Mouse (Mus musculus) liver, embryonic 11.5 days (tissue): ENCODE data around the gene Poglut1. TPM values are rescaled to one million over a fixed set of nuclear protein-coding genes. Genes with fewer than 3 reads are reported as not detected.

Experiments used
- ATAC-seq: fragments of 200-750 bp; cut with Nextera tagmentation; replicated peaks from 2 replicates; pipeline ENCODE4 v1.8.0; 2017; ENCODE audit warnings: moderate number of reproducible peaks, mild to moderate bottlenecking, moderate TSS enrichment, moderate library complexity; ENCODE audit not compliant: low FRiP score
- DNase-seq: peaks from one replicate; pipeline ENCODE4 v3.0.0-alpha.2; 2017; ENCODE audit warnings: low spot score
- H3K27ac ChIP-seq: fragments of 300-500 bp; sonication (generic); 2 replicates; pipeline ENCODE4 v1.5.1; 2014; ENCODE audit warnings: mild to moderate bottlenecking, low read depth, low read length, control low read depth
- H3K27me3 ChIP-seq: fragments of 300-500 bp; sonication (generic); replicated peaks from 2 replicates; pipeline ENCODE4 v1.6.1; 2014; ENCODE audit warnings: low read length, mixed read lengths; ENCODE audit not compliant: control insufficient read depth, insufficient read depth
- H3K36me3 ChIP-seq: fragments of 300-500 bp; sonication (generic); 2 replicates; pipeline ENCODE4 v1.6.1; 2014; ENCODE audit warnings: mild to moderate bottlenecking, low read length, moderate library complexity, mixed read lengths; ENCODE audit not compliant: control insufficient read depth, insufficient read depth
- H3K4me1 ChIP-seq: fragments of 300-500 bp; sonication (generic); replicated peaks from 2 replicates; pipeline ENCODE4 v1.6.1; 2014; ENCODE audit warnings: low read length, mixed read lengths; ENCODE audit not compliant: control insufficient read depth, insufficient read depth
- H3K4me2 ChIP-seq: fragments of 300-500 bp; sonication (generic); 2 replicates; pipeline ENCODE4 v1.6.1; 2014; ENCODE audit warnings: mild to moderate bottlenecking, control low read depth, moderate library complexity
- H3K4me3 ChIP-seq: fragments of 300-500 bp; sonication (generic); 2 replicates; pipeline ENCODE4 v1.5.1; 2014; ENCODE audit warnings: low read depth, low read length, control low read depth
- H3K9ac ChIP-seq: fragments of 300-500 bp; sonication (generic); 2 replicates; pipeline ENCODE4 v1.6.1; 2014; ENCODE audit warnings: low read depth, low read length, control low read depth
- H3K9me3 ChIP-seq: fragments of 300-500 bp; sonication (generic); 2 replicates; pipeline ENCODE4 v1.6.1; 2016; ENCODE audit warnings: low read length, inconsistent platforms, mixed read lengths; ENCODE audit not compliant: control insufficient read depth
- WGBS: fragments of 180-500 bp; shearing (Covaris S2); extraction: QIAGEN DNeasy Blood & Tissue Kit; methylation state at CpG from one replicate; pipeline ENCODE4 v1.1.7; 2014; 5-methylcytosine and 5-hydroxymethylcytosine counted together
- polyA plus RNA-seq: library from polyadenylated mRNA; unstranded; fragments of >200 nt; fragmentation: Nextera tagmentation; extraction: Ambion mirVana; gene quantifications from 2 replicates; pipeline ENCODE4 v1.2.1, GENCODE M21; 2014

The Poglut1 gene
- polyA plus RNA-seq, 1 experiment from 2014 or later = 34.1 TPM

DNA sequence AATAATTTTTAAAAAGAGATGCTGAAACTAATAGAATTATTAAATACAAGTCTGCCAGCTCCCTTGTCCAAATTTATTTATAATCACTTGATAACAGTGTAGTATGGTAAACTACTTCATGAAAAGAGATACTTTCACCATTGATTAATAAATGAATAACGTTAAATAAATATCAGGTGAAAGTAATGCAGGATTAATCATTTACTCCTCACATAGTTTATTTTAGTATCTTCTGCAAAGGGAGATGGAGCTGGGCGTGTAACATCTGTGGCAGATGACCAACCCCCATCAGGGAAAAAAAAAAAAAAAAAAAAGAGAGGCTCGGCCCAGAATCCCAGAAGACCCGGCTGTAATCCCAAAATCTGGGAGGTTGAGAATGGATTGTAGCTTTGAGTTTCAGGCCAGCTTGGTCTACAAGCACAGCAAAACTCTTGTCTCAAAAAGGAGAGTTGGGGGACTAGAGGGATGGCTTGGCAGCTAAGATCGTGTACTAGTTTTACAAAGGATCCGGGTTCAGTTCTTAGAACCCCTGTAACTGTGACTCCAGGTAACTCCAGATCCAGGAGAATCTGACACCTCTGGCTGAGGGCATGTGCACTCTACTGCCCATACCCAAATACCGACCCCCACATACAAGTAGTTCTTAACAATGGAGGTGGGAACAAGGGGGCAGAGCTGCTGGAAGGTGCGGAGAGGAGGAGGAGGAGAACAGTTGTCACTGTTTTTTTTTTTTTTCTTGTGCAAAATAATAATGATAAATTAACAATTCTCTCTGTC is 28.7 kb downstream of the Poglut1 start:
- peaks cover 22% of the 10 kb centered on the region for H3K36me3 ChIP-seq
- H3K4me2 ChIP-seq = peak overlapping the region; percentile 75
- DNase-seq = no peak
- peaks cover 14% of the 10 kb centered on the region; the same call in 1 of the 2 replicates for H3K4me1 ChIP-seq
- H3K27ac ChIP-seq = no peak overlapping the region
- ATAC-seq = no peak
- no peaks in the 10 kb centered on the region for H3K9me3 ChIP-seq
- 28% methylated on average over 8 of the region's 8 CpGs for WGBS
- peak overlapping the region; percentile 99 for H3K4me3 ChIP-seq
- no peaks in the 10 kb centered on the region for H3K27me3 ChIP-seq
- peak overlapping the region; percentile 99 for H3K9ac ChIP-seq

DNA sequence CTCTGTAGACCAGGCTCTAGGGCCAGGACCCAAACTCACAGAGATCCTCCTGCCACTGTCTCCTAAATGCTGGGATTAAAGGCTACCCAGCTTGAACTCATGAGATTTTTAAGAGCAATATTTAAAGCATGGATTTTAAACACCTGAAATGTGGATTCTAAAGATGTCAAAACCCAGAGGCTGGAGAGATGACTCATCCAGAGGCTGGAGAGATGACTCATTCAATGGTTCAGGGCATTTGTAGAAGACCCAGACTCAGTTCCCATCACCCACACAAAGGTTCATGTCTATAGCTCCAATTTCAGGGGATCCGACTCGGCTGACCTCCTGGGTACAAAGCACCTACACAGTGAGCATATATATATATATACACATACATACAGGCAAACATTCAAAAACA is 30.9 kb downstream of the Poglut1 start:
- no peak for ATAC-seq
- no peak overlapping the region for H3K4me3 ChIP-seq
- peaks cover 14% of the 10 kb centered on the region; the same call in 1 of the 2 replicates for H3K4me1 ChIP-seq
- no peak for DNase-seq
- no peaks in the 10 kb centered on the region for H3K9me3 ChIP-seq
- H3K27ac ChIP-seq = no peak overlapping the region
- 92% methylated on average over 2 of the region's 2 CpGs for WGBS
- H3K4me2 ChIP-seq = no peak overlapping the region
- H3K9ac ChIP-seq = no peak overlapping the region
- H3K36me3 ChIP-seq = peaks cover 17% of the 10 kb centered on the region
- H3K27me3 ChIP-seq = no peaks in the 10 kb centered on the region

DNA sequence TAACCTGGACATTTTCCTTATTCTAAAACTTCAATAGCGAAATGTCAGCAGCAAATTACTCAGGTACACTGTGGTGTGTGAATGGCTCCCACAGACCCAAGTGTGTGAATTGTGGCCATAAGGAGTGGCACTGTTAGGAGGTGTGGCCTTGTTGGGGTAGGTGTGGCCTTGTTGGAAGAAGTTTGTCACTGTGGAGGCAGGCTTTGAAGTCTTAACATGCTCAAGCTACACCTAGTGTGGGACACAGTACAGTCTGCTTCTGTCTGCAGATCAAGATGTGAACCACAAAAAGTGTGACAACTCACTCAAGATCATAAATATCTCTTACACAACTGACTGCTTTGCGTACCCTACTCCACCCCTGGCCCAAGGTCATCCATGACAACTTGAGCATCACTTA is 39.2 kb downstream of the Poglut1 start:
- ATAC-seq = no peak
- WGBS = 89% methylated on average over 2 of the region's 2 CpGs
- no peak overlapping the region for H3K9ac ChIP-seq
- H3K4me2 ChIP-seq = no peak overlapping the region
- no peak overlapping the region for H3K27ac ChIP-seq
- no peaks in the 10 kb centered on the region for H3K9me3 ChIP-seq
- no peaks in the 10 kb centered on the region for H3K4me1 ChIP-seq
- H3K27me3 ChIP-seq = no peaks in the 10 kb centered on the region
- no peak for DNase-seq
- peaks cover 16% of the 10 kb centered on the region for H3K36me3 ChIP-seq
- no peak overlapping the region for H3K4me3 ChIP-seq

GRCm38 (mm10) chr16:38506041-38506634 is 43.9 kb downstream of the Poglut1 start:
- Histone ChIP-seq H3K27ac (no peak overlapping the region), H3K9me3 (no peaks in the 10 kb centered on the region), H3K4me1 (no peaks in the 10 kb centered on the region), H3K36me3 (peaks cover 9% of the 10 kb centered on the region; the same call in 1 of the 2 replicates), H3K4me3 (no peak overlapping the region), H3K4me2 (no peak overlapping the region), H3K9ac (no peak overlapping the region), H3K27me3 (no peaks in the 10 kb centered on the region)
- DNase-seq (peak; percentile 54), ATAC-seq (peak; percentile 68)
- 82% methylated on average over 4 of the region's 4 CpGs for WGBS

DNA sequence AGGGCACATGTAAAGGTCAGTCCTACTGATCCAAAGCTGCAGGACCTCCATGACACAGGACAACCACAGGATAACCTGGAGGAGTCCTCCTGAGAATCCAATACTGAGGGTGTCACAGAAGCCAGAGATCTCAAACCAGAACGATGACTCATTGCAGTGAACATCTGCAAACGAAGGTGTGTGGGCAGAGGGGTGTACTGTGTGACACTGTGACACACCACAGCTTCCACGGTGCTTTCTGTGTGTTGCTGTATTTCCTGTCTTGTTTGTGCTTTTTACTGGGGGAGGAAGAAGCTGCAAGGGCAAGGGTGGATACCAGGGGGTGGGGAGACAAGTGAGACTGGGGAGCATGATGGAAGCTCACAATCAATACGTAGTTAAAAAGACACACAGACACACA is 46.5 kb downstream of the Poglut1 start:
- WGBS = 77% methylated on average over 4 of the region's 4 CpGs
- no peak overlapping the region for H3K9ac ChIP-seq

DNA sequence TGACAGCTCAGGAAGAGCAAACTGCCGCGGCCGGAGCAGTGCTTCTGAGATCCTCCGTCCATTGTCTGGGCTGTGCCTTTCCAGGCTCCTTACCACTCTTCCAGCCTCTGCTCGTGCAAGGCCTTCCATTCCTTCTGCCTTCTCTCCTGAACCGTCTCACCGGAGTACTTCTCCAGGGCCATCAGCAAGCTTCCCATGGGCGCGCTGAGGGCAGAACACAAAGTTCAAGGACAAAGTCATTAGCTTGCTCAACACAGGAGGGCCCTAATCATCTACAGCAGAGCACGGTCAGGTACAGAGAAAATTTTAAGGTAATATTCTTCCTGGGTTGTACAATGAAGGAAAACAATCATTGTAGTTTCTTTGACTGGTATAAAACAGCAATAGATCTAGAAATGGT is 47.6 kb downstream of the Poglut1 start:
- DNase-seq (no peak), ATAC-seq (no peak)
- Histone ChIP-seq H3K27me3 (no peaks in the 10 kb centered on the region), H3K4me1 (no peaks in the 10 kb centered on the region), H3K9me3 (no peaks in the 10 kb centered on the region), H3K9ac (no peak overlapping the region), H3K4me2 (no peak overlapping the region), H3K27ac (no peak overlapping the region), H3K36me3 (peaks cover 13% of the 10 kb centered on the region; the same call in 1 of the 2 replicates), H3K4me3 (no peak overlapping the region)
- 87% methylated on average over 10 of the region's 10 CpGs for WGBS

More for the DNA sequence above, 46.5 kb downstream of the Poglut1 start:
- no peaks in the 10 kb centered on the region for H3K27me3 ChIP-seq
- H3K36me3 ChIP-seq = peaks cover 9% of the 10 kb centered on the region; the same call in 1 of the 2 replicates
- ATAC-seq (no peak), DNase-seq (no peak)
- H3K4me1 ChIP-seq = no peaks in the 10 kb centered on the region
- H3K4me2 ChIP-seq = no peak overlapping the region
- H3K9me3 ChIP-seq = no peaks in the 10 kb centered on the region
- no peak overlapping the region for H3K27ac ChIP-seq
- H3K4me3 ChIP-seq = no peak overlapping the region

- H3K4me3 ChIP-seq = no peak overlapping the region
- no peak for DNase-seq
- H3K9me3 ChIP-seq = no peaks in the 10 kb centered on the region
- no peaks in the 10 kb centered on the region for H3K27me3 ChIP-seq
- 85% methylated on average over 7 of the region's 7 CpGs for WGBS
- H3K9ac ChIP-seq = no peak overlapping the region
- no peak overlapping the region for H3K4me2 ChIP-seq
- no peak overlapping the region for H3K27ac ChIP-seq
- H3K36me3 ChIP-seq = peaks cover 6% of the 10 kb centered on the region; the same call in 1 of the 2 replicates
- no peaks in the 10 kb centered on the region for H3K4me1 ChIP-seq
- ATAC-seq = no peak
Measured at GRCm38 (mm10) chr16:38496604-38497140, 53.4 kb downstream of the Poglut1 start.

DNA sequence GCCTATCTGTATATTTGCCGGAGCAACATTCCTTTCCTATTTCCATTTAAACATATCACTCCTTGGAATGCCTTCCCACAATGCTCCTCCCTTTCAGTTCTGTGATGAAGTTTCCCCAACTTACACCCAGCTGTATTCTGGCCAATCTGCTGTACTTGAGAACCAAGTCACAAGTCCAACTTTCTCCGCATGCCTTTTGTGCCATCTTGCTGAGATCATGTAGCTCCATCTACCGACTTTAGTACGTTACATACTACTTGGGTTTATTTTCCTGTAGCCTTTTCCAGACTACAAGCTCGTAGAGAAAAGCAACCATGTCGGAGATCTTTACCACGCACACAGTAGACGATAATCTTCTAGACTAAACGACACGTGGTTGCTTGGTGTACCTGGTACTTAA is 56.2 kb downstream of the Poglut1 start:
- ATAC-seq (no peak), DNase-seq (no peak)
- Histone ChIP-seq H3K4me1 (no peaks in the 10 kb centered on the region), H3K4me3 (no peak overlapping the region), H3K27ac (no peak overlapping the region), H3K9me3 (no peaks in the 10 kb centered on the region), H3K36me3 (peaks cover 6% of the 10 kb centered on the region; the same call in 1 of the 2 replicates), H3K9ac (no peak overlapping the region), H3K27me3 (no peaks in the 10 kb centered on the region), H3K4me2 (no peak overlapping the region)
- WGBS = 83% methylated on average over 10 of the region's 10 CpGs
